Mouse (Mus musculus) neural tube, embryonic 12.5 days (tissue): ENCODE measurements at regions not wholly inside any gene's neighbourhood (a gene's known extent, or its start where the extent isn't known, plus 50 kb on each side); places are given as distances from the start of the nearest gene placed in this dataset.

Experiments
- ATAC-seq: fragments of 200-750 bp; cut with Nextera tagmentation; 2 replicates; pipeline ENCODE4 v1.8.0; 2017; ENCODE audit warnings: low read depth, mild to moderate bottlenecking, moderate TSS enrichment, moderate library complexity; ENCODE audit not compliant: low FRiP score
- H3K27ac ChIP-seq: fragments of 300-500 bp; sonication (generic); 2 replicates; pipeline ENCODE4 v1.5.1; 2016
- H3K27me3 ChIP-seq: fragments of 300-500 bp; sonication (generic); replicated peaks from 2 replicates; pipeline ENCODE4 v1.6.1; 2016; ENCODE audit warnings: mild to moderate bottlenecking
- H3K36me3 ChIP-seq: fragments of 300-500 bp; sonication (generic); 2 replicates; pipeline ENCODE4 v1.6.1; 2016; ENCODE audit warnings: mild to moderate bottlenecking
- H3K4me1 ChIP-seq: fragments of 300-500 bp; sonication (generic); 2 replicates; pipeline ENCODE4 v1.6.1; 2016
- H3K4me2 ChIP-seq: fragments of 300-500 bp; sonication (generic); replicated peaks from 2 replicates; pipeline ENCODE4 v1.6.1; 2016; ENCODE audit warnings: mild to moderate bottlenecking
- H3K4me3 ChIP-seq: fragments of 300-500 bp; sonication (generic); 2 replicates; pipeline ENCODE4 v1.5.1; 2016
- H3K9ac ChIP-seq: fragments of 300-500 bp; sonication (generic); 2 replicates; pipeline ENCODE4 v1.6.1; 2016; ENCODE audit warnings: mild to moderate bottlenecking
- H3K9me3 ChIP-seq: fragments of 300-500 bp; sonication (generic); 2 replicates; pipeline ENCODE4 v1.6.1; 2016; ENCODE audit warnings: mild to moderate bottlenecking
- WGBS: fragments of 180-500 bp; shearing (Covaris S2); methylation state at CpG from one replicate; pipeline ENCODE4 v1.1.7; 2016; 5-methylcytosine and 5-hydroxymethylcytosine counted together

GRCm38 (mm10) chrX:99534922-99535321, 63.8 kb upstream of the Pja1 start:
- Histone ChIP-seq H3K9ac (no peak overlapping the region), H3K36me3 (no peaks in the 10 kb centered on the region), H3K4me3 (no peak overlapping the region), H3K9me3 (no peaks in the 10 kb centered on the region), H3K27ac (no peak overlapping the region), H3K27me3 (peaks cover 10% of the 10 kb centered on the region), H3K4me1 (0 out of 2 replicates have a peak, but pooled peaks cover 2% of the 10 kb centered on the region), H3K4me2 (no peak overlapping the region)
- no peak for ATAC-seq
- 78% methylated on average over 4 of the region's 4 CpGs for WGBS

DNA sequence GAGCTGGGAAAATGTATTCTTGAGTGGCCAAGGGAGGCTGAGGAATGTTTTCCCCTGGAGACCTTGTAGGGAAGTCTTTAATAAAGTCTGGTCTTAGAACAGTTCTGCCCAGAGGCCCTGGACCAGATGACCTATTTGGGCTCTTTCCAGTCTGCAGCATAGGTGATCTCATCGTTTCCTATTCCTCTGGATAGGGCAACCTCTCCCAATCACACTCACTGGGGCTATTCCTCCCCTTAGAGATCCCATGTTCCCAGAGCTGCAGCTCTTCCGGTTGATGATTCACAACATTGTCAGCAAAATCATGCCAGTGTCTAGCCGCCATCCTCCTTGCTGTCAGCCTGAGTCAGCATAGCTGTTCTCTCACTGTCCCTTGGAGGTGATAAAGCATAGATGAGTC, 60.1 kb upstream of the Pja1 start:
- peaks cover 10% of the 10 kb centered on the region for H3K27me3 ChIP-seq

DNA sequence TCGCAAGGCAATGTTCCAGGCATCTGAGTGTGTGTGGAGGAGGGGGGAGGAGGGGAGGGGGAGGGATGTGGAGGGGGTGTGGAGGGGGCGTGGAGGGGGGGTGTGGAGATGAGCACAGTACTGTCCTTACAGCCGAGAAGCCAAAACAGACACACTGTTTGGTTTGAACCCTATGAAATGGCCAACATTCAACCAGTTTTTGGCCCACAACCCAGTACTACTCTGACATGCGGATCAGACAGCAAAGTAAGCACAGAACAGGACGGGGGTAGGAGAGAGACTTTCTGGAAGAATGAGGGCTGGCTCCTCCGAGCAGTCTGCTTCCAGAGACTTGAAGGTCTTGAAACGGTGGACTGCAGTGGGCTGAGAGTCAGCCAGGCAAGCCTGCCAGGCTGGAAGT, 59.4 kb upstream of the Pja1 start:
- Histone ChIP-seq H3K9me3 (no peaks in the 10 kb centered on the region), H3K27ac (no peak overlapping the region), H3K4me3 (no peak overlapping the region), H3K4me2 (no peak overlapping the region), H3K36me3 (no peaks in the 10 kb centered on the region), H3K9ac (no peak overlapping the region), H3K4me1 (no peaks in the 10 kb centered on the region), H3K27me3 (peaks cover 15% of the 10 kb centered on the region; the same call in 1 of the 2 replicates)
- 76% methylated on average over 7 of the region's 7 CpGs for WGBS
- no peak for ATAC-seq

More for the DNA sequence above, 60.1 kb upstream of the Pja1 start:
- WGBS: 86% methylated on average over 3 of the region's 3 CpGs
- Histone ChIP-seq H3K9ac (no peak overlapping the region), H3K27ac (no peak overlapping the region), H3K4me2 (no peak overlapping the region), H3K4me3 (no peak overlapping the region), H3K36me3 (no peaks in the 10 kb centered on the region), H3K9me3 (no peaks in the 10 kb centered on the region), H3K4me1 (no peaks in the 10 kb centered on the region)
- ATAC-seq: no peak

- no peak overlapping the region for H3K27ac ChIP-seq
- H3K4me3 ChIP-seq: no peak overlapping the region
- H3K4me2 ChIP-seq: no peak overlapping the region
- WGBS: 33% methylated on average over 6 of the region's 6 CpGs
- no peaks in the 10 kb centered on the region for H3K36me3 ChIP-seq
- no peaks in the 10 kb centered on the region; the same call in 1 of the 2 replicates for H3K4me1 ChIP-seq
- H3K9ac ChIP-seq: no peak overlapping the region
- H3K9me3 ChIP-seq: no peaks in the 10 kb centered on the region
- peaks cover 23% of the 10 kb centered on the region for H3K27me3 ChIP-seq
- ATAC-seq: no peak
These were observed 52.2 kb upstream of the Pja1 start for GRCm38 (mm10) chrX:99523306-99523705.

DNA sequence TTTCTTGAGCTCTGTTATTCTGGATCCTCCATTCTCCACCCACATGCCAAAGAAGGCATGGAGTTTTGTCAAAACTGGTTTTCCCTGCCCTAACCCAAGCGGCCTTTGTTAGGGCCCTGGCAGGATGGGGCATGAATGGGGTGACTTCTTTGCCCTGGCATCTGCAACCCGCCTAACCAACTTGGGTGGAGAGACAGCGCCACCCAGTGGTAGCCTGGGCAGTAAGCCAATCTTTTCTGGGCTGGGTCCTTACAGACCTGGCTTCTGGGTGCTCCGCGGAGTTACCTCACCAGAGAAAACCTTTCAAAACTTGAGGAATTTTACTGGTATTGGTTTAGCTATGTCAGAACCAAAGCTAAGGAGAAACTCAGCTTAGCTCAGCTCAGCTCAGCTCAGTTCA, 51.8 kb upstream of the Pja1 start:
- peaks cover 23% of the 10 kb centered on the region for H3K27me3 ChIP-seq
- ATAC-seq: peak; percentile 71
- H3K9me3 ChIP-seq: no peaks in the 10 kb centered on the region
- no peak overlapping the region for H3K4me2 ChIP-seq
- H3K4me1 ChIP-seq: no peaks in the 10 kb centered on the region; the same call in 1 of the 2 replicates
- no peaks in the 10 kb centered on the region for H3K36me3 ChIP-seq
- 22% methylated on average over 5 of the region's 5 CpGs for whole genome bisulfite sequencing
- no peak overlapping the region for H3K9ac ChIP-seq
- no peak overlapping the region for H3K27ac ChIP-seq
- no peak overlapping the region for H3K4me3 ChIP-seq

DNA sequence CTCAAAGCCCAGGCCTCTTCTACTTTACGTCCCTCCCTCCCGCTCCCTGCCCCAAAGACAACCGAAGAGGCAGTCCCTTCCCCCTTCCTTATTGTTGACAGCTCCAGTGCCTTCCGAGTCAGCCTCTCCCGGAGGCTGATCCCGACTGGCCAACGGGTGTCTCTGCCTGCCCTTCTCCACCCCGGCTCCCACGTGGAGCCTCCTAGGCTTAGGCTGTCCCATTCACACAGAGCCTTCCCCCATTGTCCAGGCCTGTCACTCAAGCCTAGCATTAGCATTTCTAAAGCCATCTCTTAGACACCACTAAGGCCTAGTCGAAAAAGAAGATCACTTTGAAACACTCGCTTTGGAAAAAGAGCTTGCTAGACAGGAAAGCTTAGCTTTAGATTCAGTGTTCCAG, 51.2 kb upstream of the Pja1 start:
- Histone ChIP-seq H3K36me3 (no peaks in the 10 kb centered on the region), H3K4me1 (peaks cover under 1% of the 10 kb centered on the region; the same call in 1 of the 2 replicates), H3K9me3 (no peaks in the 10 kb centered on the region), H3K9ac (no peak overlapping the region), H3K4me3 (no peak overlapping the region), H3K27ac (no peak overlapping the region), H3K4me2 (no peak overlapping the region), H3K27me3 (peaks cover 23% of the 10 kb centered on the region)
- ATAC-seq: peak; percentile 94
- WGBS: 20% methylated on average over 11 of the region's 11 CpGs

GRCm38 (mm10) chrX:99521866-99522265, 50.8 kb upstream of the Pja1 start:
- H3K36me3 ChIP-seq: no peaks in the 10 kb centered on the region
- ATAC-seq: peak; percentile 4; the same call in 1 of the 2 replicates
- H3K9ac ChIP-seq: no peak overlapping the region
- H3K4me2 ChIP-seq: no peak overlapping the region
- 32% methylated on average over 7 of the region's 7 CpGs for WGBS
- H3K27ac ChIP-seq: no peak overlapping the region
- peaks cover 2% of the 10 kb centered on the region; the same call in 1 of the 2 replicates for H3K4me1 ChIP-seq
- H3K27me3 ChIP-seq: peaks cover 23% of the 10 kb centered on the region
- H3K4me3 ChIP-seq: no peak overlapping the region
- no peaks in the 10 kb centered on the region for H3K9me3 ChIP-seq
